Mouse (Mus musculus) Patski (cell line): ENCODE measurements around the gene Ptgir. TPM values are rescaled to one million over a fixed set of nuclear protein-coding genes. Genes with fewer than 3 reads are reported as not detected.

Experiments used
- ATAC-seq: fragments of 100-300 bp; one replicate; pipeline ENCODE4 v1.8.0; 2021
- CTCF ChIA-PET: fragments of 350-600 bp; sonication (Branson Sonifier 250); formaldehyde crosslinking; loops from one replicate; lab custom pipeline; 2022; ENCODE audit warnings: inconsistent platforms; lab: Charles Lee
- POLR2A ChIA-PET: fragments of 350-600 bp; sonication (Branson Sonifier 250); formaldehyde crosslinking; loops from one replicate; lab custom pipeline; 2022; ENCODE audit warnings: antibody characterized with exemption, inconsistent platforms; lab: Charles Lee
- DNase-seq: peaks from one replicate; pipeline ENCODE4 v3.0.0-alpha.2; 2011; ENCODE audit warnings: low read depth, low spot score
- H3K27me3 ChIP-seq: fragments of 371-371 bp; one replicate; pipeline ENCODE4 v1.5.1; 2021
- CTCF ChIP-seq: fragments of 100-300 bp; IDR thresholded peaks from one replicate; pipeline ENCODE4 v1.5.1; 2021
- in situ Hi-C: fragments of 300-500 bp; cut with MboI; formaldehyde crosslinking; loops from 3 replicates; pipeline ENCODE4 v1.11.1; 2018; ENCODE audit warnings: low pct_unique_long_range_greater_than_20kb, mixed read lengths
- polyA plus RNA-seq: library from polyadenylated mRNA; unstranded; gene quantifications from one replicate; pipeline ENCODE4 v1.2.3, GENCODE M21; 2021

Gene Ptgir
- polyA plus RNA-seq, 1 experiment from 2014 or later, result not detected

DNA sequence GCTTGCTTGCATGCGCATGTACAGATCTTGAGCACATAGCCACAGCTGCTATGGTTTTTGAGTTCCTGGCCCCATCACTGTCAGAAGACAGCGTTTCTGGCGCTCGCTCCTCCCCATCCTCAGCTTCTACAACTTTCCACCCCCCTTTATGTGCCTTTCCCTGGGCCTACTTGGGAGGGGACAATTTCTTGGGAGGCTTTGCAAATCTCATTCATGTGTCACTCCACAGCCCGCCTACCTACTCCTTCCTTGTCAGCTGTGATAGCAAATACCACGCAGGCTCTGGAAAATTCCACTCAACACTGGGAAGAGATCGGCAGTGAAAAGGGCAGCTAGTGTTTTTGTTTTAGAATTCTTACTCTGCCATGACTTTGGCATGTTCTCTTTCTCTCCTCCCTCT is 34.0 kb downstream of the Ptgir start:
- POLR2A ChIA-PET, result no interaction called here
- CTCF ChIA-PET, result interaction anchor here (1.6 to 2.4 kb wide), 2 partner anchors 10 to 61 kb away, joined by 4 to 17 read pairs; no protein-coding TSS in a partner anchor
- no peaks in the 10 kb centered on the region for H3K27me3 ChIP-seq
- no peak for TF ChIP-seq CTCF
- no peak for ATAC-seq
- DNase-seq, result no peak
- in situ Hi-C loops, result no loop called here

GRCm38 (mm10) chr7:16942861-16943260 is 36.6 kb downstream of the Ptgir start:
- no peak for TF ChIP-seq CTCF
- ATAC-seq (no peak), DNase-seq (no peak)
- ChIA-PET POLR2A (no interaction called here), CTCF (interaction anchor here (0.8 to 2.8 kb wide), 3 partner anchors 10 to 108 kb away, joined by 3 to 10 read pairs (median 3); no protein-coding TSS in a partner anchor)
- in situ Hi-C loops, result no loop called here
- H3K27me3 ChIP-seq, result no peaks in the 10 kb centered on the region

- in situ Hi-C loops, result no loop called here
- no peak for TF ChIP-seq CTCF
- DNase-seq, result no peak
- no peaks in the 10 kb centered on the region for H3K27me3 ChIP-seq
- ChIA-PET POLR2A (no interaction called here), CTCF (interaction anchor here (1.0 kb wide), 2 partner anchors 11 to 107 kb away, joined by 3 to 4 read pairs; no protein-coding TSS in a partner anchor)
- peak; percentile 84 for ATAC-seq
These were observed 37.9 kb downstream of the Ptgir start, which contains the start of gene Pnmal2 for GRCm38 (mm10) chr7:16944061-16944807. Pnmal2 (plus strand) TSS chr7:16944682.

GRCm38 (mm10) chr7:16944808-16945315 is 38.6 kb downstream of the Ptgir start:
- CTCF ChIA-PET, result interaction anchor here (1.0 kb wide), 2 partner anchors 11 to 107 kb away, joined by 3 to 4 read pairs; no protein-coding TSS in a partner anchor
- ATAC-seq (peak; percentile 8), DNase-seq (no peak)
- in situ Hi-C loops, result no loop called here
- no peaks in the 10 kb centered on the region for H3K27me3 ChIP-seq
- no peak for TF ChIP-seq CTCF
- POLR2A ChIA-PET, result no interaction called here

GRCm38 (mm10) chr7:16945419-16945818 is 39.1 kb downstream of the Ptgir start:
- no peak for ATAC-seq
- in situ Hi-C loops, result no loop called here
- no peak for TF ChIP-seq CTCF
- CTCF ChIA-PET, result no interaction called here
- no peak for DNase-seq
- POLR2A ChIA-PET, result no interaction called here
- H3K27me3 ChIP-seq, result no peaks in the 10 kb centered on the region

GRCm38 (mm10) chr7:16946441-16947348 is 40.4 kb downstream of the Ptgir start:
- POLR2A ChIA-PET, result no interaction called here
- DNase-seq (no peak), ATAC-seq (no peak)
- CTCF ChIA-PET, result no interaction called here
- no peak for TF ChIP-seq CTCF
- no peaks in the 10 kb centered on the region for H3K27me3 ChIP-seq
- in situ Hi-C loops, result no loop called here

DNA sequence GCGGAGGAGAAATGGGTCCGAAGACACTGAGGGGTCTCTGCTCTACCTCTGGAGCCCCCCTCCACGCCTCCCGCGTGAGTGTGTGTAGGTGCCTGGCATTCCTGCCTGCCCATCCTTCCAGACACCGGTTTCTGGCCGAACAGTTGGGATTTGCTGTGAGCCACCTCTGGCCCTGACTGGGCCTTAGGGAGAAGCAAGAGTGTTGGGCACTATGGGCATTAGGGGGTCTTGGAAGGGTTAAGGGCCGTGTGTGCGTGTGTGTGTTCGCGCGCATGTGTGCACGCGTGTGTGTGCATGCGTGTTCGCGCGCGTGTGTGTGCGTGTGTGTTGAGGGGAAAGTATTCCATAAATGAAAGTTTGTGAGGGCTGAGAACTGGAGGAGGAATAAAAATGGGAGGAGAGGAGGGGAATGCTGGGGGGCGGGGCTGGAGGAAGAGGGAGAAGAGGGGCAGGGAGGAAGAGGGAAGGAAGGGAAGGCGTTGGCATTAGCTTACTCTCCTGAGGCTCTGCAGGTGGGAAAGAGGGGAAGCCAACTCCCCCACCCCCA is 41.1 kb downstream of the Ptgir start:
- ATAC-seq (no peak), DNase-seq (no peak)
- POLR2A ChIA-PET, result no interaction called here
- CTCF ChIA-PET, result interaction anchor here (5.2 kb wide), 1 partner anchor 16 kb away, joined by 64 read pairs; no protein-coding TSS in a partner anchor
- TF ChIP-seq CTCF, result no peak
- H3K27me3 ChIP-seq, result no peaks in the 10 kb centered on the region
- in situ Hi-C loops, result no loop called here

DNA sequence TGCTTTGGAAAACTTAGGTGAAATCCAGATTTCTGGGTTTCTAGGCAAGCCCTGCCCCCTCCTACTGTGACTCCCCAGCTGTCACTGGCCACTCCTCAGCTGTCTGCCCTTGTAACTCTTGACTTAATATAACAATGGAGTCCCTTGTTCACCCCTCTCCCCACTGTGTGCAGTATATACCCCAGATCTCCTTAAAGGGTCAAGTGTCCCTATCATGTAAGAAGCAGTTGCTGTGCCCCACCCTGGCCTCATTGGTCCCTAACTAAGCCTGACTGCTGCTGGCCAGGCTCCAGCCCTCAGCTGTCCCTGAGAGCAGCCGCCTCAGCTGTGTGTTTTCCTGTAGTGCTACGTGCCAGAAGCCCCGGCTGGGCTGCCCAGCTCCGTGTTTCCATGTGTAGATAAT is 41.7 kb downstream of the Ptgir start:
- ATAC-seq (no peak), DNase-seq (no peak)
- ChIA-PET CTCF (interaction anchor here (5.2 kb wide), 1 partner anchor 17 kb away, joined by 64 read pairs; no protein-coding TSS in a partner anchor), POLR2A (no interaction called here)
- TF ChIP-seq CTCF, result no peak
- in situ Hi-C loops, result no loop called here
- no peaks in the 10 kb centered on the region for H3K27me3 ChIP-seq

DNA sequence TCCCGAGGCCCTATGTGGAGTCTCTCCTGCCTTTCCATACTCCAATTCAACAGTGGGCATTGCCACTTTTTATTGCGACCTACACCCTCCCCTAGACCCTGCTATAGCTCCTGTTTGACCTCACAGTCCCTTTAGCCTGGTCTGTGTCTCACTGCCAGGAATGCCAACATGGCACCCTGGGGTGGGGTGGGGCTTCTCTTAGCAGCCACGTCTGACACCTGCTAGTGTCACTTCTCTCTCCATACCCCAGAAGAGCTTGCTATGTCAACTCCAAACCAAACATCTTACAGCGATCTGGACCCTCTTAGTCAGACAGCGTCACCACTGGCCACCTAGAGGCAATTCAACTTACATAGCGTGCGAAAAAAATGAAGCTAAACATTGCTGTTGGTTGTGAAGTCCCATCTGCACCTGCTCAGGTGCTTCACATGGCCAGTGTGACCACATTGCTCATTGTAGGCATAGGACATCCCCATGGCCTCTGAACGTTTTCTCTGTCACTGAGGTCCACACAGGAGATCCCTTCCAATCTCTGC is 42.7 kb downstream of the Ptgir start:
- DNase-seq, result no peak
- in situ Hi-C loops, result no loop called here
- ChIA-PET POLR2A (no interaction called here), CTCF (interaction anchor here (1.1 to 5.2 kb wide), 5 partner anchors 9 to 125 kb away, joined by 3 to 64 read pairs (median 5); partner anchors contain the start of genes Ppp5c and Psg16)
- no peak for ATAC-seq
- no peaks in the 10 kb centered on the region for H3K27me3 ChIP-seq
- no peak for TF ChIP-seq CTCF
